Mouse (Mus musculus) liver, embryonic 14.5 days (tissue): ENCODE results near the gene Spag9.

Experiments used
- CTCF ChIP-seq: IDR thresholded peaks from 2 replicates; pipeline ENCODE4 v1.5.1; 2016; ENCODE audit warnings: antibody characterized with exemption, low read depth, control low read depth
- EP300 ChIP-seq: IDR thresholded peaks from 2 replicates; pipeline ENCODE4 v1.6.1; 2016; ENCODE audit warnings: antibody characterized with exemption, low read depth

DNA sequence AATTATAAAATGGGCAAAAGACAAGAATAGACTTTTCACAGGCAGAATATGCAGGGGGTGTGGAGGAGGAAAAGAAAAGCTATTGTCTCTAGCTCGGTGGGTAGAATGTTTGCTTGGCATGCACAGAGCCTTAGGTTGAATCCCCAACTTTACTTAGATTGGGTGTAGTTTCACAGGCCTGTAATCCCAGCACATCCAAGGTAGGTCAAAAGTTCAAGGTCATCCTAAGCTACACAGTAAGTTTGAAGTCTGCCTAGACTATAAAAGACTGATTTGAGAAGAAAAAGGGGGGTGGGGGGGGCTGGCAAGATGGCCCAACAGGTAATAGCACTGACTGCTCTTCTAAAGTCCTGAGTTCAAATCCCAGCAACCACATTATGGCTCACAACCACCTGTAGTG, 26.1 kb upstream of the Spag9 start:
- TF ChIP-seq CTCF, result no peak
- no peak for TF ChIP-seq EP300
